Mouse (Mus musculus) cerebellum, adult (tissue): ENCODE measurements around the gene Ppp1r2.

Source experiments
- ATAC-seq: cut with Nextera tagmentation; 2 replicates; pipeline ENCODE4 v1.9.2; 2017; ENCODE audit warnings: mild to moderate bottlenecking, moderate library complexity, mixed read lengths; ENCODE audit not compliant: insufficient number of reproducible peaks, low FRiP score, low TSS enrichment

Ppp1r2 gene

GRCm38 (mm10) chr16:31290751-31291365, 15.8 kb upstream of the Ppp1r2 start:
- no peak for ATAC-seq

GRCm38 (mm10) chr16:31290281-31290680, 15.2 kb upstream of the Ppp1r2 start:
- no peak for ATAC-seq

- ATAC-seq: no peak
Observed at GRCm38 (mm10) chr16:31287712-31288111, 12.6 kb upstream of the Ppp1r2 start.

GRCm38 (mm10) chr16:31286801-31287488, 11.9 kb upstream of the Ppp1r2 start:
- no peak for ATAC-seq

GRCm38 (mm10) chr16:31281981-31282380, 6.9 kb upstream of the Ppp1r2 start:
- no peak for ATAC-seq

- ATAC-seq: no peak
Observed at GRCm38 (mm10) chr16:31280176-31280575, 5.1 kb upstream of the Ppp1r2 start.

GRCm38 (mm10) chr16:31278581-31278980, 3.5 kb upstream of the Ppp1r2 start:
- no peak for ATAC-seq

GRCm38 (mm10) chr16:31278081-31278480, 3.0 kb upstream of the Ppp1r2 start:
- ATAC-seq: no peak

- no peak for ATAC-seq
Observed at GRCm38 (mm10) chr16:31276962-31277361, 1.9 kb upstream of the Ppp1r2 start.

GRCm38 (mm10) chr16:31276539-31276938, 1.5 kb upstream of the Ppp1r2 start:
- ATAC-seq: peak; percentile 12

- no peak for ATAC-seq
Observed at GRCm38 (mm10) chr16:31274084-31274483, 993 bp downstream of the Ppp1r2 start.

GRCm38 (mm10) chr16:31266692-31267091, 8.4 kb downstream of the Ppp1r2 start:
- ATAC-seq: no peak

- ATAC-seq: no peak
Observed at GRCm38 (mm10) chr16:31256151-31256550, 18.9 kb downstream of the Ppp1r2 start.

- ATAC-seq: no peak
Observed at GRCm38 (mm10) chr16:31255685-31256084, 19.4 kb downstream of the Ppp1r2 start.

- ATAC-seq: no peak
Observed at GRCm38 (mm10) chr16:31249401-31249800, 25.7 kb downstream of the Ppp1r2 start.

- ATAC-seq: no peak
Observed at GRCm38 (mm10) chr16:31248717-31249116, 26.4 kb downstream of the Ppp1r2 start.

GRCm38 (mm10) chr16:31247442-31247841, 27.6 kb downstream of the Ppp1r2 start:
- no peak for ATAC-seq

- no peak for ATAC-seq
Observed at GRCm38 (mm10) chr16:31244053-31244452, 31.0 kb downstream of the Ppp1r2 start.

- ATAC-seq: no peak
Observed at GRCm38 (mm10) chr16:31241433-31241832, 33.6 kb downstream of the Ppp1r2 start.

- ATAC-seq: no peak
Observed at GRCm38 (mm10) chr16:31240569-31240968, 34.5 kb downstream of the Ppp1r2 start.

GRCm38 (mm10) chr16:31238281-31238680, 36.8 kb downstream of the Ppp1r2 start:
- no peak for ATAC-seq
